Mouse (Mus musculus) embryonic facial prominence, embryonic 13.5 days (tissue): ENCODE data around the gene Tedc2. TPM values are rescaled to one million over a fixed set of nuclear protein-coding genes. Genes with fewer than 3 reads are reported as not detected.

Experiments
- ATAC-seq: fragments of 200-750 bp; cut with Nextera tagmentation; 2 replicates; pipeline ENCODE4 v1.8.0; 2017; ENCODE audit warnings: low read depth; ENCODE audit not compliant: insufficient number of reproducible peaks, insufficient read depth, low FRiP score, low TSS enrichment
- H3K27ac ChIP-seq: fragments of 300-500 bp; sonication (generic); 2 replicates; pipeline ENCODE4 v1.5.1; 2015; ENCODE audit warnings: moderate library complexity, mild to moderate bottlenecking, inconsistent platforms
- H3K27me3 ChIP-seq: fragments of 300-500 bp; sonication (generic); 2 replicates; pipeline ENCODE4 v1.6.1; 2015; ENCODE audit warnings: mild to moderate bottlenecking, inconsistent platforms
- H3K36me3 ChIP-seq: fragments of 300-500 bp; sonication (generic); 2 replicates; pipeline ENCODE4 v1.6.1; 2015; ENCODE audit warnings: mild to moderate bottlenecking, inconsistent platforms
- H3K4me1 ChIP-seq: fragments of 300-500 bp; sonication (generic); 2 replicates; pipeline ENCODE4 v1.6.1; 2015; ENCODE audit warnings: inconsistent platforms
- H3K4me2 ChIP-seq: fragments of 300-500 bp; sonication (generic); 2 replicates; pipeline ENCODE4 v1.6.1; 2015; ENCODE audit warnings: moderate library complexity, mild to moderate bottlenecking, inconsistent platforms
- H3K4me3 ChIP-seq: fragments of 300-500 bp; sonication (generic); 2 replicates; pipeline ENCODE4 v1.5.1; 2015; ENCODE audit warnings: mild to moderate bottlenecking, inconsistent platforms
- H3K9ac ChIP-seq: fragments of 300-500 bp; sonication (generic); 2 replicates; pipeline ENCODE4 v1.6.1; 2015; ENCODE audit warnings: mild to moderate bottlenecking, inconsistent platforms
- H3K9me3 ChIP-seq: fragments of 300-500 bp; sonication (generic); 2 replicates; pipeline ENCODE4 v1.6.1; 2016; ENCODE audit warnings: inconsistent platforms
- WGBS: fragments of 180-500 bp; shearing (Covaris S2); methylation state at CpG from one replicate; pipeline ENCODE4 v1.1.7; 2015; ENCODE audit warnings: mixed read lengths; 5-methylcytosine and 5-hydroxymethylcytosine counted together
- polyA plus RNA-seq: library from polyadenylated mRNA; unstranded; fragments of >200 nt; fragmentation: Nextera tagmentation; extraction: Ambion mirVana; gene quantifications from 2 replicates; pipeline ENCODE4 v1.2.1, GENCODE M21; 2015

Tedc2 gene
- polyA plus RNA-seq, 1 experiment from 2014 or later: 15.7 TPM

DNA sequence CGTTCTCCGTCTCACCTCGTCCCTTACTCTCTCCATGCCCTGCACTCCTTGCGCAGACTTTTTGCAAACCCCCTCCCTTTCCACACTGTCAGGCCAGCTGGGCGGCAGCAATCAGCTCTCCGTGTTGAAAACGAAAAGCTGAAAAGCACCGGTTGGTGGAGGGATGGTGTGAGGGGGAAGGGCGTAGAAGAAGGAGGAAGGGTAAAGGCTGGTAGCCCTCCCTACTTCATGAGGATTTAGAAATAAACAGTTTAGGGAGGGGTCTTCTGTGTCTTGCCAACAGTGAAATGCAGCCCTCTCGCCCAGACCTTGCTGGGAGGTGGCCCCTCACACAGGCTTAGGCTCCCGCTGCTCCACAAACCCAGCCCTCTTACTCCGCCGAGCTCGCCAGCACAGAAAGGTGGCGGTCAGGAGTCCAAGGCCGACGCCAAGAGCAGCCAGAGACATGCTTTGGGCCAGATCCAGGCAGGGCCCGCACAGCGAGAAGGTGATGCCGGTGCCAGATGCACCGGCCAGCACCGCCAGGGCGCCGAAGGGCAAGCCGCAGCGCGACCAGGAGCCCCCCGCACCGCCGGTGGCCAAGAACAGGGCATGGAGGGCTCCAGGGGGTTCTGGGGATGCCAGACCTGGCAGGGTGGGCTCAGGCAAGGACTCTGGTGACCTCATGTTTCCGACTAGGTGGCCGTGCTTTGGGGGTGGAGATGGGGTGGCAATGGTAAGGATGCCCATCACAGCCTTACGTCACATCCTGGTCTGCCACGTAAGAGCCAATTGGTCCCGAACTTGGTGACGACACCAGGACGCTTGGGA is 8.8 kb downstream of the Tedc2 start:
- under 1% methylated on average over 37 of the region's 37 CpGs for WGBS
- H3K4me2 ChIP-seq: peak overlapping the region; percentile 90
- peaks cover 56% of the 10 kb centered on the region for H3K4me1 ChIP-seq
- no peaks in the 10 kb centered on the region for H3K9me3 ChIP-seq
- H3K9ac ChIP-seq: peak overlapping the region; percentile 81
- peak overlapping the region; percentile 53 for H3K4me3 ChIP-seq
- peak; percentile 8 for ATAC-seq
- H3K27ac ChIP-seq: peak overlapping the region; percentile 97
- peaks cover 20% of the 10 kb centered on the region for H3K36me3 ChIP-seq
- no peaks in the 10 kb centered on the region for H3K27me3 ChIP-seq

DNA sequence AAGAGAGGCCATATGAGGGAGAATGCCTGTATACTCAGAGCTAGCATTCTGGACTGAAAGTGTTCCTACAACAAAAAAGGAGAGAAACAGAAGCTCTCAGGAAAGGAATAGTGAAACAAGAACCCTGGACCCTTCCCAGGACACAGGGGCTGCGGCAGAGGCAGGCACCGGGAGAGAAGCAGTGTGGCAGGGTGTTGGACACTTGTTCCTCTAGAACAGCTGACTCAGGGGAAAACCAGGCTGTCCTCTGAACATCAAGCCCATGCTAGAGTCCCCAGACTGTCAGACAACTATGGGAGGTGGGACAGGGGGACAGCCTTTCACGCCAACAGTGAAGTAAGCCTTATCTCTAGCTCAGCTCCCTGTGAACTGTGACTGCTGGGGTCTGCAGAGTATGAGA is 10.1 kb downstream of the Tedc2 start:
- Histone ChIP-seq H3K36me3 (peaks cover 7% of the 10 kb centered on the region), H3K4me3 (no peak overlapping the region), H3K4me2 (peak overlapping the region; percentile 96), H3K9ac (peak overlapping the region; percentile 81; the same call in 1 of the 2 replicates), H3K27ac (peak overlapping the region; percentile 97), H3K27me3 (peaks cover 5% of the 10 kb centered on the region; the same call in 1 of the 2 replicates), H3K4me1 (peaks cover 69% of the 10 kb centered on the region), H3K9me3 (no peaks in the 10 kb centered on the region)
- no peak for ATAC-seq
- 74% methylated on average over 3 of the region's 3 CpGs for WGBS

DNA sequence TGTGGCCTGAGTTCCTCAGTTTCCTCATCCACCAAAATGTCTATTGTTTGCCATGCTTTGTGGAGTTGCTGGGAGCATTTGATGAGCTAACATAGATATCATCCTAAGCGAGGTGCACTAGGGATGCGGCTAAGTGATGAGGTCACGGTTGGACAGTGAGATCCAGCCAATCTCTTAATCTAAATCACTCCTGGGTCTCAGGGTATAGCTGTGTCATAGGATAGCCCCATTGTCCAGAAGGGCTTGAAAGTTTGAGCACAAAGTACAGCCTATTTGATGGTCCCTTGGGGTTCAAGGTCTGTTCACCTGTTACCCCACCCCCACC is 10.8 kb downstream of the Tedc2 start:
- peaks cover 71% of the 10 kb centered on the region for H3K4me1 ChIP-seq
- H3K27me3 ChIP-seq: peaks cover 5% of the 10 kb centered on the region; the same call in 1 of the 2 replicates
- 66% methylated on average over 3 of the region's 3 CpGs for whole genome bisulfite sequencing
- H3K4me3 ChIP-seq: peak overlapping the region; percentile 71; the same call in 1 of the 2 replicates
- no peak for ATAC-seq
- 0 out of 2 replicates have a peak, but pooled peaks cover under 1% of the 10 kb centered on the region for H3K36me3 ChIP-seq
- H3K9ac ChIP-seq: peak overlapping the region; percentile 89; the same call in 1 of the 2 replicates
- peak overlapping the region; percentile 97 for H3K27ac ChIP-seq
- H3K4me2 ChIP-seq: peak overlapping the region; percentile 96
- no peaks in the 10 kb centered on the region for H3K9me3 ChIP-seq

DNA sequence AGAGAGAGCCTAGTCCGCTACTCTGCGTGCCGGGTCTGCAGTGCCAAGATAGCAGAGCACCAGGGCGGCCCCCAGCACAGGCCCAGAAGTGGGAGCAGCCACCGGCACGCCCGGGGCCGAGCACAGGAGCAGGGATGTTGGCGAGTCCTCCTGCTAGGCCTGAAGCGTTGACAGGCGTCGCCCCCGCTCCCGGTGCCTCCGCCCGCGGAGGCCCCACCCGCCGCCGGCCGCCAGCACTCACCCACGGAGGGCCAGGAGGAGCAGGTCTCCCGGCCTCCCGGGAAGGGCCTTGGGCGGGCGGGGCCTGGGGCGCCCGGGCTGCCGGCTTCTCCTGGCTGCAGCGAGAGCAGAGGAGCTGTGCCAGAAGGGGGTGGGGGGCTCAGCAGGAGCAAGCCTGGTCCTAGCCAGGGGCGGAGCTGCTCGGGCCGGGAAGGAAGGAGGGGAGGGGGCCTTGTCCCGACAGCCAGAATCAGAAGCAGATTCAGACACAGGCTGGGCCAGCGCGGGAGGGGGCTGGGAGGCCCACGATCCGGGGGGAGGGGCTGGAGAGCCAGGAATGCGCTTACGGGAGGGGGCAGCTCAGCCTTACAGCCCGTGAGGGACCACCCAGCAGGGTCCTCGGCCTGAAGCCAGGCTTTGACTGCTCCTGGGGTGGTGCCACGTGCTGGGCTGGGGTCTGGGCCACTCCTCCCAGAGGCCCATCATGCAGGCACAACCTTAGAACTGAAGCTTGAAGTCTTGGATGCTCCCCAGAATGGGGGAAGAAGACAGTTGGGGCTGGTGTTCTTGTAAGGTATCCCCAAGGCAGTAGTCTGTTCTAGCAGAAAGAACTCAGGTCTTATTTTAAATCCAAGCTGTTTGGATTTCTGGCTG is 11.4 kb downstream of the Tedc2 start, which contains the start of gene Ntn3:
Ntn3 (minus strand) TSS at position 489 of the 873 bp plus-strand sequence.
- under 1% methylated on average over 38 of the region's 43 CpGs for WGBS
- Histone ChIP-seq H3K4me3 (peak within 1 kb of the TSS; percentile 71), H3K9me3 (no peaks in the 10 kb centered on the region), H3K4me2 (peak within 1 kb of the TSS; percentile 96), H3K36me3 (no peaks in the 10 kb centered on the region), H3K9ac (peak within 1 kb of the TSS; percentile 89), H3K4me1 (peaks cover 77% of the 10 kb centered on the region), H3K27me3 (peaks cover 5% of the 10 kb centered on the region; the same call in 1 of the 2 replicates), H3K27ac (peak within 1 kb of the TSS; percentile 97)
- ATAC-seq: peak; percentile 78

DNA sequence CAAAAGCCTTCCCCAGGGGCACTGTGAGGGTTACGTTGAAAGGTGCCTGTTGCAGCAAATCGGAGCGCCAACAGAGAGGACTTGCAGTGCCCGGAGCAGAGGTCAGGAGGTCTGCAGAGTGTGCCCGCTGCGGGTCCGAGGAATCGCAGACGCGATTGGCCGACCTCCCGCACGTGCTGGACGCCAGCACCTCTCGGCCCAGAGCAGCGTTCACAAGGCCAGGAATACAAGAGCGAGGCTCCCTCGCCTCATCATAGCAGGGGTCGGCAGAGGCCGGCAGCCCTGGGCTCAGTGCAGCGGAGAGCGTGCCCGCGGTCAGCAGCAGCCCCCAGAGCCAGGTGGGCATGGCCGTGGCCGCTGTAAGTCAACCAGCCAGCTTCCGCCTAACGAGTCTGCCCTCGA is 12.0 kb downstream of the Tedc2 start:
- peak overlapping the region; percentile 97 for H3K27ac ChIP-seq
- peak overlapping the region; percentile 71 for H3K4me3 ChIP-seq
- H3K4me2 ChIP-seq: peak overlapping the region; percentile 96
- peaks cover 84% of the 10 kb centered on the region for H3K4me1 ChIP-seq
- H3K36me3 ChIP-seq: no peaks in the 10 kb centered on the region
- ATAC-seq: no peak
- peaks cover 5% of the 10 kb centered on the region; the same call in 1 of the 2 replicates for H3K27me3 ChIP-seq
- 1% methylated on average over 29 of the region's 29 CpGs for WGBS
- H3K9me3 ChIP-seq: no peaks in the 10 kb centered on the region
- peak overlapping the region; percentile 89 for H3K9ac ChIP-seq

DNA sequence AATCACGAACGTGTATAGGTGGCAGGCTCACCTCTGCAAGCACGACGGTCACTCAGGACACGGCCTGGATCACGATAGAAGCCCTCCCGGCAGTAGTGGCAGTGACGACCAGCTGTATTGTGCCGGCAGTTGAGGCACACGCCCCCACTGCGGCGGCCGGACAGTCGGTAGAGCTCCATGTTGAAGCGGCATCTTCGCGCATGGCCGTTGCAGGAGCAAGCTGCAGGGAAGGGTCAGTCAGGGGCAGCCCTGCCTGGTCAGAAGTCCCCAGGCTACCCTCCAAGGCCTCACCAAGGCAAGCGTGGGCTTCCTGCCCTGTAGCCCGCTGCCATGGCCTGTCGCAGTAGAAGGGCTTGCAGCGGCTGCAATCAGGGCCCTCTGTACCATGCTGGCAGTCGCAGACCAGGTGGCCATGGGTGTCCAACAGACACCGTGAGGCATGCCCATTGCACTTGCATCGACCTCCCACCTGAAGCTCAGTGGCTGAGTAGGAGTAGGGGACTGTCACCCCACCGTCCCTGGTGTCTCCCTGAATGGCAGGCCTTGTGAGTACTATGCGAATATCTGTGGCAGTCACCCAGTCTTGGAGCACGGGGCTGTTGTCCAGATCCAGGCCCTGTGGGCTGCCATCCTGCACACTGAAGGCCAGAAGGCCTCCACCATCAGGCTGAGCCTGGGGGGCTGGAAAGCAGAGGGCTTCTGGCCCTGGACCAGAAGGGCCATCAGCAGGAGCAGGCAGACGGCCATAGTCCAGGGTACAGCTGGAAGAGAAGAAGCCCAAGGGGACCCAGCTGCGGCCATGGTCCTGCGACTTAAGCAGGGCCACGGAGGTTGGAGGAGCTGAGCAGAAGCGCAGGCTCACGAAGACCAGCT is 12.6 kb downstream of the Tedc2 start:
- H3K4me2 ChIP-seq: peak overlapping the region; percentile 96
- peak overlapping the region; percentile 97 for H3K27ac ChIP-seq
- peak overlapping the region; percentile 89 for H3K9ac ChIP-seq
- ATAC-seq: no peak
- H3K27me3 ChIP-seq: peaks cover 5% of the 10 kb centered on the region; the same call in 1 of the 2 replicates
- no peaks in the 10 kb centered on the region for H3K36me3 ChIP-seq
- peak overlapping the region; percentile 71 for H3K4me3 ChIP-seq
- WGBS: 54% methylated on average over 34 of the region's 34 CpGs
- H3K4me1 ChIP-seq: peaks cover 90% of the 10 kb centered on the region
- no peaks in the 10 kb centered on the region for H3K9me3 ChIP-seq

DNA sequence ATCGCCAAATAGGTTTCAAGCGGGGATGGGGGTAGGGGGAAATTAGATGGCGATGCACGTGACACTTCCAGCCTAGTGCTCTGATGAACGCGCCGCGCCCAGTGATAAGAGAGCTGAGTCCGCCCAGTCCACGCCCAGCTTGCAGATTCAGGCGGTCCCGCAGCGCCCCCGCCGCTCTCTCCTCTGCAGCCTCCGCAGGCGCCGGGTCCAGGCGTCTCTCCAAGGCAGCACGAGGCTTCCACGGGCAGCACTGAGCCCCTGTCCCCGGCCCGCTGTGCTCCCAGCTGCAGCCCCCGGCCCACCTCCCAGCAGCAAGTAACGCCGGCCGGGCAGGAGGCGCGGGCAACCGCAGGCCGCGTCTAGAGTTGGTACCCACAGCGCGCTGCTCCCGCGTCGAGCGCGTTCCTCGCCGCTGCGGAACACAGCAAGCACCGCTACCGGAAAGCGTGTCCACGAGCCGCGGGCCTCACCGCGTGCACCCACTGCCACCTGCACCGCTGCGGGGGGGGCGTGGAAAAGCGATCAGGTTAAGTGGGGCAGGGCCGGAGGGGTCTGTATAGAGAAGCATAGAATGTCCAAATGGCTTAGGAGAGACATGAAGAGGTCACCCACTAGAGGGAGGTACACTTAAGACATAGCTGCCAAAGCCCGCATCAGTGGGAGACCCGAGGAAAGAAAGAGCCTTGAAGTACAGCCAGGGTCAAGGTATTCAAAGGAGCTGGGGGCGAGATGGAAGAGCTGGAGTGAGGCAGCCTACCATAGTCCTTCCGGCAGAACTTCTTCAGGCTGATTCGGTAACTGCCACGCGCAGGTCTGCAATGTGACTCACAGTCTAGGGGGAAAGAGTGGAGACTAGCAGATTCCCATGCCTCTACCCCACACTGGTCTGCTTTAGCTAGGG is 13.9 kb downstream of the Tedc2 start:
- Histone ChIP-seq H3K4me1 (peaks cover 84% of the 10 kb centered on the region), H3K4me3 (peak overlapping the region; percentile 71), H3K27ac (peak overlapping the region; percentile 60), H3K4me2 (peak overlapping the region; percentile 96), H3K27me3 (peaks cover 5% of the 10 kb centered on the region; the same call in 1 of the 2 replicates), H3K36me3 (no peaks in the 10 kb centered on the region), H3K9ac (peak overlapping the region; percentile 89), H3K9me3 (no peaks in the 10 kb centered on the region)
- ATAC-seq: no peak
- 5% methylated on average over 61 of the region's 62 CpGs for WGBS

DNA sequence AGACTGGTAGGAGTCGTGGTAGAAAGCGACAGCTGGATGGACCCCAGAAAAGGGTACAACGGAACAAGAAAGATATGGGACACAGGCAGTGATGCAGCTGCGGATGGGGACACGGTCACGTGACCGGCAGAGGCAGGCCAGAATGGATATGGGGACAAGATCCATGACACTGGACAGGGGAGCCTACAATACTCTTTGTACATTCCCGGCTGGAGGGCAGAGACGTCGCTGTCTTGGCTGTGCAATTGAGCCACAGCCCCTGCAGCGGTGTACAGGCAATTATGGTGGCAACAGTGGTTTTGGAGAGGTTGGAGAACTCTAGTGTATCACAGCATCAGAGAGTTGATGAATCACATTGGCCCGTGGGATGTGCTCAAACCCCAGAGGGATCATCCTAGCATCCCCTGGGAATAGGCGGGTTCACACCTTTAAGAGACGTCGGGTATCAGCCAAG is 14.7 kb downstream of the Tedc2 start:
- Histone ChIP-seq H3K9ac (peak overlapping the region; percentile 89), H3K36me3 (no peaks in the 10 kb centered on the region), H3K4me2 (peak overlapping the region; percentile 96), H3K4me3 (peak overlapping the region; percentile 71), H3K27ac (peak overlapping the region; percentile 60), H3K27me3 (peaks cover 5% of the 10 kb centered on the region; the same call in 1 of the 2 replicates), H3K4me1 (peaks cover 76% of the 10 kb centered on the region), H3K9me3 (no peaks in the 10 kb centered on the region)
- no peak for ATAC-seq
- WGBS: 8% methylated on average over 15 of the region's 15 CpGs

DNA sequence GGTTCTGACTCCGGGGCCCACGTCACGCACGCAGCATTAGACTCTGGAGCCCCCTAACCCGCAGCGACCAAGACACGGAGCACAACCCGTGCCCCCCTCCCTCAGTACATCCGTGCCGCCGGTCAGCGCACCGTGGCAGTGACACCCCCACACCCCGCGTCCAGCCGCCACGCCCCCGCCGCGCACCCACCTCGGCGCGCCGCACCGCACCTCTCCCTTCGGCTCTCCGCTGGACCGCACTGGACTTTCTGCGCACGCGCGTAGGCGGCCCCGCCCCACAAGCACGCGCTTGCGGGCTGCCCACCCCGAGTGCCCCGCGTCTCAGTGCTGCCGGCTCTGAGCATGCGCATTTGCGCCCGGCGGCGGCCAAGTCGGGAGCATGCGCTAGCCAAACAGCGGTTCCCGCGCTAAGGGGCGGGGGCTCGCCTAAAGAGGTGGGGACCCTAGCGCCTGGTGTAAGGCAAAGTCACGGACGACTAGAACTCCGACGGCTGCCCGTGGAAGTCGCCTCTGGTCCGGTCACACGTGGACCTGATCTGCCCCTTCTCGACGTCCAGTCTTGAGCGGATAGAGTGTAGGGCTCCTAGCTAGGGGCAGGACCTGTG is 15.3 kb downstream of the Tedc2 start, which contains the start of gene Tbc1d24:
Tbc1d24 (minus strand) TSS at position 279 of the 605 bp plus-strand sequence.
- peak; percentile 65 for ATAC-seq
- no peaks in the 10 kb centered on the region for H3K9me3 ChIP-seq
- peak within 1 kb of the TSS; percentile 60 for H3K27ac ChIP-seq
- no peaks in the 10 kb centered on the region for H3K36me3 ChIP-seq
- H3K9ac ChIP-seq: peak within 1 kb of the TSS; percentile 89
- peaks cover 71% of the 10 kb centered on the region for H3K4me1 ChIP-seq
- WGBS: under 1% methylated on average over 59 of the region's 65 CpGs
- peaks cover 5% of the 10 kb centered on the region; the same call in 1 of the 2 replicates for H3K27me3 ChIP-seq
- peak within 1 kb of the TSS; percentile 71 for H3K4me3 ChIP-seq
- H3K4me2 ChIP-seq: peak within 1 kb of the TSS; percentile 96
